Mouse (Mus musculus): ENCODE data around the gene Itgb5.

Gene Itgb5

GRCm38 (mm10) chr16:33939636-33940035 is 110.2 kb downstream of the Itgb5 start:
- no peak for DNase-seq (ENCODE audit: low spot score)

- no peak for DNase-seq (ENCODE audit: low spot score)
Measured at GRCm38 (mm10) chr16:33940095-33940494, 110.6 kb downstream of the Itgb5 start.

GRCm38 (mm10) chr16:33941271-33941781 is 111.9 kb downstream of the Itgb5 start:
- no peak for DNase-seq (ENCODE audit: low spot score)

GRCm38 (mm10) chr16:33942341-33942740 is 112.9 kb downstream of the Itgb5 start:
- DNase-seq (ENCODE audit: low spot score) = no peak

GRCm38 (mm10) chr16:33943388-33943787 is 113.9 kb downstream of the Itgb5 start:
- DNase-seq (ENCODE audit: low spot score) = no peak

- DNase-seq (ENCODE audit: low spot score) = no peak
Measured at GRCm38 (mm10) chr16:33944126-33944525, 114.7 kb downstream of the Itgb5 start.

GRCm38 (mm10) chr16:33944772-33945171 is 115.3 kb downstream of the Itgb5 start:
- no peak for DNase-seq (ENCODE audit: low spot score)

GRCm38 (mm10) chr16:33946021-33946420 is 116.6 kb downstream of the Itgb5 start:
- DNase-seq (ENCODE audit: low spot score) = no peak

GRCm38 (mm10) chr16:33947664-33948571 is 118.5 kb downstream of the Itgb5 start:
- DNase-seq (ENCODE audit: low spot score) = no peak

- no peak for DNase-seq (ENCODE audit: low spot score)
Measured at GRCm38 (mm10) chr16:33950386-33950785, 120.9 kb downstream of the Itgb5 start.

GRCm38 (mm10) chr16:33950830-33951229 is 121.4 kb downstream of the Itgb5 start:
- DNase-seq (ENCODE audit: low spot score) = peak; percentile 57

- DNase-seq (ENCODE audit: low spot score) = no peak
Measured at GRCm38 (mm10) chr16:33953008-33953407, 123.5 kb downstream of the Itgb5 start.

- DNase-seq (ENCODE audit: low spot score) = no peak
Measured at GRCm38 (mm10) chr16:33954793-33955192, 125.3 kb downstream of the Itgb5 start.

GRCm38 (mm10) chr16:33963509-33963908 is 134.0 kb downstream of the Itgb5 start:
- no peak for DNase-seq (ENCODE audit: low spot score)

GRCm38 (mm10) chr16:33965878-33966537 is 136.5 kb downstream of the Itgb5 start:
- peak; percentile 50 for DNase-seq (ENCODE audit: low spot score)

- peak; percentile 84 for DNase-seq (ENCODE audit: low spot score)
Measured at GRCm38 (mm10) chr16:33966538-33967282, 137.2 kb downstream of the Itgb5 start, which contains the start of gene Umps. Umps (minus strand) TSS chr16:33967038.

- no peak for DNase-seq (ENCODE audit: low spot score)
Measured at GRCm38 (mm10) chr16:33967283-33967640, 137.8 kb downstream of the Itgb5 start.

GRCm38 (mm10) chr16:33979855-33980254 is 150.4 kb downstream of the Itgb5 start:
- DNase-seq (ENCODE audit: low spot score) = no peak

GRCm38 (mm10) chr16:33983712-33984111 is 154.2 kb downstream of the Itgb5 start:
- DNase-seq (ENCODE audit: low spot score) = no peak

- DNase-seq (ENCODE audit: low spot score) = no peak
Measured at GRCm38 (mm10) chr16:33985372-33985771, 155.9 kb downstream of the Itgb5 start.

GRCm38 (mm10) chr16:33986993-33987392 is 157.5 kb downstream of the Itgb5 start:
- DNase-seq (ENCODE audit: low spot score) = no peak

- peak; percentile 51 for DNase-seq (ENCODE audit: low spot score)
Measured at GRCm38 (mm10) chr16:33988358-33989012, 159.0 kb downstream of the Itgb5 start.

All from T-cell, adult 2 months (primary cell).